Mouse (Mus musculus) intestine, postnatal 0 days (tissue): ENCODE measurements around the gene Slc25a34. TPM values are rescaled to one million over a fixed set of nuclear protein-coding genes. Genes with fewer than 3 reads are reported as not detected.

Experiments used
- ATAC-seq: fragments of 200-750 bp; cut with Nextera tagmentation; 2 replicates; pipeline ENCODE4 v1.8.0; 2017; ENCODE audit warnings: mild to moderate bottlenecking, moderate TSS enrichment, moderate library complexity
- H3K27ac ChIP-seq: fragments of 300-500 bp; sonication (generic); 2 replicates; pipeline ENCODE4 v1.5.1; 2014; ENCODE audit warnings: mild to moderate bottlenecking, low read depth, low read length, moderate library complexity
- H3K27me3 ChIP-seq: fragments of 300-500 bp; sonication (generic); replicated peaks from 2 replicates; pipeline ENCODE4 v1.6.1; 2014; ENCODE audit warnings: low read length, mixed read lengths; ENCODE audit not compliant: control insufficient read depth, insufficient read depth
- H3K36me3 ChIP-seq: fragments of 300-500 bp; sonication (generic); 2 replicates; pipeline ENCODE4 v1.6.1; 2014; ENCODE audit warnings: mild to moderate bottlenecking, moderate library complexity; ENCODE audit not compliant: control insufficient read depth, insufficient read depth
- H3K4me1 ChIP-seq: fragments of 300-500 bp; sonication (generic); replicated peaks from 2 replicates; pipeline ENCODE4 v1.6.1; 2014; ENCODE audit warnings: antibody characterized with exemption, low read length, mixed read lengths; ENCODE audit not compliant: control insufficient read depth, insufficient read depth
- H3K4me2 ChIP-seq: fragments of 300-500 bp; sonication (generic); replicated peaks from 2 replicates; pipeline ENCODE4 v1.6.1; 2014; ENCODE audit warnings: low read depth, mild to moderate bottlenecking, moderate library complexity
- H3K4me3 ChIP-seq: fragments of 300-500 bp; sonication (generic); 2 replicates; pipeline ENCODE4 v1.5.1; 2014; ENCODE audit warnings: low read depth, low read length
- H3K9ac ChIP-seq: fragments of 300-500 bp; sonication (generic); 2 replicates; pipeline ENCODE4 v1.6.1; 2014; ENCODE audit warnings: mild to moderate bottlenecking, low read depth, low read length
- H3K9me3 ChIP-seq: fragments of 300-500 bp; sonication (generic); 2 replicates; pipeline ENCODE4 v1.6.1; 2016; ENCODE audit warnings: mixed run types; ENCODE audit not compliant: control insufficient read depth
- CTCF ChIP-seq: sonication (generic); IDR thresholded peaks from 2 replicates; pipeline ENCODE4 v1.5.1; 2016; ENCODE audit warnings: low read depth, mild to moderate bottlenecking, control low read depth, antibody characterized with exemption, moderate library complexity
- WGBS: fragments of 180-500 bp; shearing (Covaris S2); extraction: QIAGEN DNeasy Blood & Tissue Kit; methylation state at CpG from one replicate; pipeline ENCODE4 v1.1.7; 2014; 5-methylcytosine and 5-hydroxymethylcytosine counted together
- polyA plus RNA-seq: library from polyadenylated mRNA; unstranded; fragments of >200 nt; fragmentation: Nextera tagmentation; extraction: Ambion mirVana; gene quantifications from 2 replicates; pipeline ENCODE4 v1.2.1, GENCODE M21; 2015

Gene Slc25a34
- polyA plus RNA-seq, 1 experiment from 2014 or later = 23.8 TPM

DNA sequence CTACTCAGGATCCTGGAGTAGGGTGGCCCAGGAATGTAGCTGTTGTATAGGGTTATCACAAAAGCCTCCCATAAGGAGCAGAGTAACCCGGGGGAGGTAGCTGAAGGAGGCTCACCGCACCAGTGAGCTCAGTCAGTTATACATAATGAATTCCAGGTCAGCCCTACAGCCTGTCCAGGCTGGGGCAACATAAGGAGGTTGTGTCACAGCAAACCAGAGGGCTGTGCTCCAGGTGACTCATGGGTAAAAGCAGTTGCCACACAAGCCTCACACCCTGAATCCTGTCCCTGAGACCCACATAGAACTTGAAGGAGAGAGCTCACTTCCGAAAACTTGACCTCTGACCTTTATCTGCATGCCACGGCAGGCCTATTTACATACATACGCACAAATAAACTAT lies 54.7 kb downstream of the Slc25a34 start:
- Histone ChIP-seq H3K27ac (no peak overlapping the region), H3K36me3 (no peaks in the 10 kb centered on the region), H3K4me2 (no peak overlapping the region), H3K4me1 (peaks cover 9% of the 10 kb centered on the region), H3K4me3 (no peak overlapping the region), H3K9ac (no peak overlapping the region), H3K27me3 (no peaks in the 10 kb centered on the region), H3K9me3 (no peaks in the 10 kb centered on the region)
- TF ChIP-seq CTCF = no peak
- WGBS = 84% methylated on average over 5 of the region's 5 CpGs
- no peak for ATAC-seq

Other genes with a start within 250 kb of the Slc25a34 start
- 0.14 TPM in 1 of 2 replicates, not detected in the other for gene Clcnka, start 225.1 kb downstream of the Slc25a34 start, polyA plus RNA-seq
- not detected in 2 replicates for gene Clcnkb, start 207.8 kb downstream of the Slc25a34 start, polyA plus RNA-seq
- gene Hspb7, start 203.0 kb downstream of the Slc25a34 start, polyA plus RNA-seq = 4.7 and 8.0 TPM in 2 replicates
- not detected in 2 replicates for gene Srarp, start 187.7 kb downstream of the Slc25a34 start, polyA plus RNA-seq
- gene Zbtb17, start 179.2 kb downstream of the Slc25a34 start, polyA plus RNA-seq = 9.7 and 9.8 TPM in 2 replicates
- gene Spen, start 85.2 kb downstream of the Slc25a34 start, polyA plus RNA-seq = 3.2 and 4.0 TPM in 2 replicates
- gene Fblim1, start 17.7 kb downstream of the Slc25a34 start, polyA plus RNA-seq = 52.8 and 59.2 TPM in 2 replicates
- 42.0 and 45.7 TPM in 2 replicates for gene Tmem82, start 5.2 kb downstream of the Slc25a34 start, polyA plus RNA-seq
- 3.1 and 6.0 TPM in 2 replicates for gene Plekhm2, start 41.1 kb upstream of the Slc25a34 start, polyA plus RNA-seq
- not detected in 2 replicates for gene Rsc1a1, start 61.8 kb upstream of the Slc25a34 start, polyA plus RNA-seq
- gene Ddi2, start 99.6 kb upstream of the Slc25a34 start, polyA plus RNA-seq = 15.9 and 16.7 TPM in 2 replicates
- gene Agmat, start 122.9 kb upstream of the Slc25a34 start, polyA plus RNA-seq = 106 and 109 TPM in 2 replicates
- gene Dnajc16, start 167.1 kb upstream of the Slc25a34 start, polyA plus RNA-seq = 3.3 and 3.9 TPM in 2 replicates
- 13.4 and 15.7 TPM in 2 replicates for gene Casp9, start 169.8 kb upstream of the Slc25a34 start, polyA plus RNA-seq
- 35.6 and 65.3 TPM in 2 replicates for gene Cela2a, start 202.3 kb upstream of the Slc25a34 start, polyA plus RNA-seq
- gene Ctrc, start 222.5 kb upstream of the Slc25a34 start, polyA plus RNA-seq = not detected in 2 replicates